Mouse (Mus musculus) embryonic facial prominence, embryonic 13.5 days (tissue): Measurements from ENCODE around the gene Slc43a1. TPM values are rescaled to one million over a fixed set of nuclear protein-coding genes. Genes with fewer than 3 reads are reported as not detected.
A peak's percentile ranks its signal among the peaks of the same experiment; 100 is the strongest.

ENCODE experiments used
- ATAC-seq: fragments of 200-750 bp; cut with Nextera tagmentation; 2 replicates; pipeline ENCODE4 v1.8.0; 2017; ENCODE audit warnings: low read depth; ENCODE audit not compliant: insufficient number of reproducible peaks, insufficient read depth, low FRiP score, low TSS enrichment
- H3K27ac ChIP-seq: fragments of 300-500 bp; sonication (generic); 2 replicates; pipeline ENCODE4 v1.5.1; 2015; ENCODE audit warnings: moderate library complexity, mild to moderate bottlenecking, inconsistent platforms
- H3K27me3 ChIP-seq: fragments of 300-500 bp; sonication (generic); 2 replicates; pipeline ENCODE4 v1.6.1; 2015; ENCODE audit warnings: mild to moderate bottlenecking, inconsistent platforms
- H3K36me3 ChIP-seq: fragments of 300-500 bp; sonication (generic); 2 replicates; pipeline ENCODE4 v1.6.1; 2015; ENCODE audit warnings: mild to moderate bottlenecking, inconsistent platforms
- H3K4me1 ChIP-seq: fragments of 300-500 bp; sonication (generic); 2 replicates; pipeline ENCODE4 v1.6.1; 2015; ENCODE audit warnings: inconsistent platforms
- H3K4me2 ChIP-seq: fragments of 300-500 bp; sonication (generic); 2 replicates; pipeline ENCODE4 v1.6.1; 2015; ENCODE audit warnings: moderate library complexity, mild to moderate bottlenecking, inconsistent platforms
- H3K4me3 ChIP-seq: fragments of 300-500 bp; sonication (generic); 2 replicates; pipeline ENCODE4 v1.5.1; 2015; ENCODE audit warnings: mild to moderate bottlenecking, inconsistent platforms
- H3K9ac ChIP-seq: fragments of 300-500 bp; sonication (generic); 2 replicates; pipeline ENCODE4 v1.6.1; 2015; ENCODE audit warnings: mild to moderate bottlenecking, inconsistent platforms
- H3K9me3 ChIP-seq: fragments of 300-500 bp; sonication (generic); 2 replicates; pipeline ENCODE4 v1.6.1; 2016; ENCODE audit warnings: inconsistent platforms
- WGBS: fragments of 180-500 bp; shearing (Covaris S2); methylation state at CpG from one replicate; pipeline ENCODE4 v1.1.7; 2015; ENCODE audit warnings: mixed read lengths; 5-methylcytosine and 5-hydroxymethylcytosine counted together
- polyA plus RNA-seq: library from polyadenylated mRNA; unstranded; fragments of >200 nt; fragmentation: Nextera tagmentation; extraction: Ambion mirVana; gene quantifications from 2 replicates; pipeline ENCODE4 v1.2.1, GENCODE M21; 2015

Gene Slc43a1
- polyA plus RNA-seq, 1 experiment from 2014 or later: 16.5 TPM

DNA sequence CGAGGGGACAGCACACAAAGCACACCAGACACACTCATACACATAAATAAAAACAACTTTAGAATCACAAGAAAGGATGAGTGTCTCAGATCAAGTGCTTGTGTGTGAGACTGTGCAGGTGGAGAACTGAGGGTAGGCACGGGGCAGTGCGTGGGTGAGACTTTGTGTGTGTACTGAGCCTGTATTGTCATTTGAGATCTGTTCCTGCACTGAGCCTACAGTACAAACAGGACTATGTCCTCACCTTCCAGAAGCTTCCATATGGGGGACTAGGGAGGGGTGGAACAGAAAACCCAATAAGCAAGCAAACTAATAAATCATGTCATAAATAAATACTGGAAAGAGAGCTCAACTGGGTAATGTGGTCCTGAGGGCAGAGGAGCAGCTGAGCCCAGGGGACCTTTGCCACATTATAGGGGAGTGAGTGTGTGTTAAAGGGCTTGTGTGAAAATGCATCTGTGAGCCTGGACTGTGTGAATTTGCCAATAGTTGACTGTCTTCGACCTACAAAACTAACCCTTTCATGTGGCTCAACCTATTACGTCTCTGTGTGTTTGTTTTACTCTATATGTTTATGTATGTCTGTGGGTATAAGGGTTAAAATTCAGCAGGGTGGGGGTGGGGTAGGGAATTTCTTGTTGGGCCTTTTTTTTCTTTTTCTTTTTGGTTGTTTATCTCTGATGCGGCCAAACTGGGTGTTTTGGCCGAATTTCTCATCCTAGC, 11.9 kb downstream of the Slc43a1 start:
- ATAC-seq: no peak
- no peaks in the 10 kb centered on the region for H3K9me3 ChIP-seq
- 63% methylated on average over 7 of the region's 7 CpGs for WGBS
- H3K27me3 ChIP-seq: no peaks in the 10 kb centered on the region
- H3K9ac ChIP-seq: peak overlapping the region; percentile 36; the same call in 1 of the 2 replicates
- H3K36me3 ChIP-seq: peaks cover 43% of the 10 kb centered on the region
- H3K4me3 ChIP-seq: no peak overlapping the region
- H3K27ac ChIP-seq: no peak overlapping the region
- peak overlapping the region; percentile 37 for H3K4me2 ChIP-seq
- H3K4me1 ChIP-seq: peaks cover 10% of the 10 kb centered on the region; the same call in 1 of the 2 replicates

DNA sequence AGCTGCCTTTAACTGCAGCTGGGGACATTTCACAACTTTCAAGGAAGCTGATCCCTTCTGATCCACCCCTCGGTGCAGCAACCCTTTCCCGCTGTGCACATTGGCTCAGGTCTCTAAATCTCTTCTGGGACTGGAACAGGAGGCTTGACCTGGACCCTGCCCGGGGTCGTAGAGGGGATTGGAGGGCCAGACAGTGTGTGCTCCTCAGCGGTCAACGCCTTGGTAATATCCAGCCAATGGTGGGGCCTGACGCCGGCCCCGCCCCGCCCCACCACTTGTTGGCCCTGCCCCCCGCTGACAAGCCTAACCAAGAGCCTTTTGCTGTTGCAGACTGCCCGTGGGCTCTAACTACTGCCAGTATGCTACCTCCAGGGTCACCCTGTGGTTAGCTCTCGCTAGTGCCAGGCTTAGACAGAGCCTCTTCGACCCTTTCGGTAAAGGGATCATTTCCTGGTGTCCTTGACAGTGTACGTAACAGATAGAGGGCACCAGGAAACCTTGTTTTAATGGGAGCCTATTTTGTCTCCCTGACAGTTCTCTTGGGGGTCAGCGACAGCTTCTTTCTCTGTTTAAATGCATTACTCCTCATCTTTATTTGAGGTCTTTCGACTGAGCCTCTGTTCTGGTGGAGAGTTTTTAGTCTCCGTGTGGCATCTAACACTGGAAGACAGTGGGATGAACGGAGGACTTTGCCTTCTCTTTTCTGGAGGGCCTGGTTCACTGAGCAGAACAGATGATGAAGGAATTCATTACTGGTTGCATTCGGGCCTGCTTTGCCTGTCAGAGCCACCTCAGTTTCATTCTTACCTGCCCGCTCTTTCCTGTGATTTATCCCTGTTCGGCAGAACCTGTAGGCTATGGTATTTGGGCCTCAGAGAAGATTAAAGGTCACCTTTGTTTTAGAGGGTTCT, 12.7 kb downstream of the Slc43a1 start:
- H3K36me3 ChIP-seq: peaks cover 44% of the 10 kb centered on the region
- peak overlapping the region; percentile 37 for H3K4me2 ChIP-seq
- peak overlapping the region; percentile 36; the same call in 1 of the 2 replicates for H3K9ac ChIP-seq
- H3K27ac ChIP-seq: no peak overlapping the region
- H3K27me3 ChIP-seq: no peaks in the 10 kb centered on the region
- no peak for ATAC-seq
- 34% methylated on average over 23 of the region's 23 CpGs for WGBS
- peaks cover 9% of the 10 kb centered on the region; the same call in 1 of the 2 replicates for H3K4me1 ChIP-seq
- no peak overlapping the region for H3K4me3 ChIP-seq
- no peaks in the 10 kb centered on the region for H3K9me3 ChIP-seq

DNA sequence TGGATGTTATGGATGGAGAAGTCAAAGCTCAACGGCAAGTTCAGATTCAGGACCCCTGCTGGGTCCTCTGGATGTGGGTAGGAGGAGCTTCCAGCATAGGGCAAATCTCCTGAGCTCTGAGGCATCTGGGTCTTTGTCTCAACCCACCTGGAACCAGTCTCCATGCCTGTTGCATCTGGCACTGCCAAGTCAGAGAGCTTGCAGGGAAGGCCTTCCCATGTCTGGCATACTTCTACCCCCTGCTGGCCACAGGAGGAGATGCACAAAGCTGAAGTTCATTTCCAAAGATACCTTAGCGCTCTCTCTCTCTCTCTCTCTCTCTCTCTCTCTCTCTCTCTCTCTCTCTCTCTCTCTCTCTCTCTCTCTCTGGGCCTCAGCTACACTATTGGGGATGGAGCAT, 17.1 kb downstream of the Slc43a1 start:
- 60% methylated on average over 2 of the region's 2 CpGs for WGBS
- Histone ChIP-seq H3K4me3 (no peak overlapping the region), H3K9ac (no peak overlapping the region), H3K9me3 (no peaks in the 10 kb centered on the region), H3K27me3 (no peaks in the 10 kb centered on the region), H3K4me1 (peaks cover 9% of the 10 kb centered on the region; the same call in 1 of the 2 replicates), H3K36me3 (peaks cover 62% of the 10 kb centered on the region), H3K27ac (no peak overlapping the region), H3K4me2 (no peak overlapping the region)
- ATAC-seq: 0 out of 2 replicates have a peak, but pooled peaks have one; percentile 57

DNA sequence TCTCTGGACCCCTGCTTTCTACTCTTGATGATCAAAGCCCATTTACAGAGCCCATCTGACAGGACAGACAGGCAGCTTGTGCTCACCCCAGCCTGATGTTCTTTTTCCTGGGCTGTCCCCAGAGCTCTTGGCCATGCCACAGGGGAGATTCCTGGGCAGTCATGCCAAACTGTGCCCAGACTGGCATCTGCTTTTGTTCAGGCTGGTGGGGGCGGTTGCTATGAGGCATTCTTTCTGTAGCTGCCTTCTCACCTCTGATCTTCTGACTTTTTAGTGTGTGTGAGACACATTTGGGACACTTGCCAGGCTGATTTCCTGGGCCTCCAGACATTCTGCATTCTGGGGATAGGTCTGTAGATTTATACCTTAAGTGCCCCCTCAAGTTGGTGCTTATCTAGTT, 19.9 kb downstream of the Slc43a1 start:
- ATAC-seq: no peak

DNA sequence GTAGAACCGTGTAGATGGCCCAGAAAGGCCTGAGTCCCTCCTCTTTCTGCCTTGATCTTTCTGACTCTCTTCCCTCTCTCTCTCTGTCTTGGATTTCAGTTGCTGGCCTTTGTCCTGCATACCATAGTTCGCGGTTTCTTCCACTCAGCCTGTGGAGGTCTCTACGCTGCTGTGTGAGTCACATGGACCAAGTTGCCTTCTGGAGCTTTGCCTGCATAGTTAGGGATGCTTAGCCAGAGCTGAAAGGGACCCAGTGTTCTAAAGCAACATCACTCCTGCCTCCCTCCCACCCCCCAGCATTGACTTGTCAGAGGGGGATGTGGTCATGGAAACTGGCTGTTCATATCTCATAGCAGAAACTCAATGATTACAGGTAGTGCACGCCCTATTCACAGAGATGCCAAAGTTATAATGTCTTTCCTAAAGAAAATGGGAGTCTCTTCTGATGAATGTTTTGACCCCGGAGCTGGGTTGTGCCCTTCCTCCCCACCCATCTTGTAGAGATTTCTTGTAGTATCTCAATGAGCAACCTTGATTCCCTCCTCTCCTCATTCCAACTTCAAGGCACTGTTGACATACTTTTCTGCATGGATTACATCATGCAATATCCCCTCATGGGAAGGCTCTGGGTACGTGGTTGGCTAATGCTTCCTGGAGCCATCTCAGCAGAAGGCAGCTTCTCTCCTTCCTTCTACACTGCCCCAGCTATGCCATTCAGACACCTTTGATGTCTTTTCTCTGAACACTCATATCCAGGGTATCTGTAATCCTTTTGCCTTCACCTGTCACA, 21.5 kb downstream of the Slc43a1 start:
- peaks cover 65% of the 10 kb centered on the region for H3K36me3 ChIP-seq
- H3K27ac ChIP-seq: no peak overlapping the region
- H3K9ac ChIP-seq: no peak overlapping the region
- no peak for ATAC-seq
- WGBS: 90% methylated on average over 7 of the region's 7 CpGs
- no peaks in the 10 kb centered on the region for H3K9me3 ChIP-seq
- peaks cover 5% of the 10 kb centered on the region; the same call in 1 of the 2 replicates for H3K27me3 ChIP-seq
- H3K4me1 ChIP-seq: 0 out of 2 replicates have a peak, but pooled peaks cover 1% of the 10 kb centered on the region
- no peak overlapping the region for H3K4me3 ChIP-seq
- no peak overlapping the region for H3K4me2 ChIP-seq

More for the DNA sequence above, 19.9 kb downstream of the Slc43a1 start:
- H3K27ac ChIP-seq: no peak overlapping the region
- no peaks in the 10 kb centered on the region for H3K9me3 ChIP-seq
- WGBS: 96% methylated on average over 1 of the region's 1 CpGs
- H3K4me3 ChIP-seq: no peak overlapping the region
- H3K9ac ChIP-seq: no peak overlapping the region
- H3K27me3 ChIP-seq: no peaks in the 10 kb centered on the region
- 0 out of 2 replicates have a peak, but pooled peaks cover 2% of the 10 kb centered on the region for H3K4me1 ChIP-seq
- H3K36me3 ChIP-seq: peaks cover 80% of the 10 kb centered on the region
- H3K4me2 ChIP-seq: no peak overlapping the region

DNA sequence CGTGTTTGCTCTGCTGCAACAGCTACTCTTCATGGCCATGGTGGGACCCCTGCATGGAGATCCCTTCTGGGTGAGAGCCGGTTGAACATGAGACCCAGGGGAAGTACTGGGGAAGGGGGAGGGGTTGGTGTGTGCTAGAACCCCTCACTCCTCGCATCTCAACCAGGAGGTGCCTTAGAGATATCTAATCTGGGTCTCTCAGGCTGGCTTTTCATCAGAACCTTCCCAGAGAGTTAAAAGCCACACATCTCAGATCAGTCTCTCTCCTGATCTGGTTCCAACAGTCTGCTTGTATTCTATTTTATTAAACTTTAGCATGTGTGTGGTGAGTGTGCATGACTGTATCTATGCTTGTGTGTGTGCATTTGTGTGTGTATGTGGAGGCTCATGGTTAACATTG, 22.8 kb downstream of the Slc43a1 start:
- WGBS: 88% methylated on average over 3 of the region's 3 CpGs
- H3K36me3 ChIP-seq: peaks cover 62% of the 10 kb centered on the region
- peaks cover 10% of the 10 kb centered on the region for H3K4me1 ChIP-seq
- H3K4me2 ChIP-seq: no peak overlapping the region
- no peak for ATAC-seq
- H3K9ac ChIP-seq: no peak overlapping the region
- peaks cover 18% of the 10 kb centered on the region for H3K27me3 ChIP-seq
- H3K4me3 ChIP-seq: no peak overlapping the region
- H3K9me3 ChIP-seq: no peaks in the 10 kb centered on the region
- no peak overlapping the region for H3K27ac ChIP-seq

DNA sequence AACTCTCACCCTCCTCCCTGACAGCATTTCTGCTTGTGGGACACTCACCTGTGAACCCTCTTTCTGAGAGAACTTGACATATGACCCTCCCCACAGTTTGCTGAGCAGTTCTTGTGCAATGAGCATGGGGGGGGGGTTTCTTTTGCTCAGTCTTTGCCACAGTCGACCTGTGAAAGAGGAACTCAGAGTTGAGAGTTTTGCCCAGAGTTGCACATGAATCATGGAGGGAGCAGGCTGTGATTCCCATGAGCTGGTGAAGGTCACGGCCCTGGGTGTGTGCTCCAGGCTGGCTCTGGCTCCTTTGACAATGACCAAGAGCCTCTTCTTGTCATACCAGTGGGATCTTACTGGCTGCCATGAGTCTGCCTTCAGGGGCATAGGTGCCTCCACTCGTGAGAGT, 23.6 kb downstream of the Slc43a1 start:
- H3K27ac ChIP-seq: no peak overlapping the region
- peaks cover 26% of the 10 kb centered on the region for H3K27me3 ChIP-seq
- H3K36me3 ChIP-seq: peaks cover 55% of the 10 kb centered on the region
- peaks cover 12% of the 10 kb centered on the region for H3K4me1 ChIP-seq
- no peaks in the 10 kb centered on the region for H3K9me3 ChIP-seq
- H3K4me3 ChIP-seq: no peak overlapping the region
- H3K4me2 ChIP-seq: no peak overlapping the region
- H3K9ac ChIP-seq: no peak overlapping the region
- no peak for ATAC-seq
- 83% methylated on average over 3 of the region's 3 CpGs for WGBS

DNA sequence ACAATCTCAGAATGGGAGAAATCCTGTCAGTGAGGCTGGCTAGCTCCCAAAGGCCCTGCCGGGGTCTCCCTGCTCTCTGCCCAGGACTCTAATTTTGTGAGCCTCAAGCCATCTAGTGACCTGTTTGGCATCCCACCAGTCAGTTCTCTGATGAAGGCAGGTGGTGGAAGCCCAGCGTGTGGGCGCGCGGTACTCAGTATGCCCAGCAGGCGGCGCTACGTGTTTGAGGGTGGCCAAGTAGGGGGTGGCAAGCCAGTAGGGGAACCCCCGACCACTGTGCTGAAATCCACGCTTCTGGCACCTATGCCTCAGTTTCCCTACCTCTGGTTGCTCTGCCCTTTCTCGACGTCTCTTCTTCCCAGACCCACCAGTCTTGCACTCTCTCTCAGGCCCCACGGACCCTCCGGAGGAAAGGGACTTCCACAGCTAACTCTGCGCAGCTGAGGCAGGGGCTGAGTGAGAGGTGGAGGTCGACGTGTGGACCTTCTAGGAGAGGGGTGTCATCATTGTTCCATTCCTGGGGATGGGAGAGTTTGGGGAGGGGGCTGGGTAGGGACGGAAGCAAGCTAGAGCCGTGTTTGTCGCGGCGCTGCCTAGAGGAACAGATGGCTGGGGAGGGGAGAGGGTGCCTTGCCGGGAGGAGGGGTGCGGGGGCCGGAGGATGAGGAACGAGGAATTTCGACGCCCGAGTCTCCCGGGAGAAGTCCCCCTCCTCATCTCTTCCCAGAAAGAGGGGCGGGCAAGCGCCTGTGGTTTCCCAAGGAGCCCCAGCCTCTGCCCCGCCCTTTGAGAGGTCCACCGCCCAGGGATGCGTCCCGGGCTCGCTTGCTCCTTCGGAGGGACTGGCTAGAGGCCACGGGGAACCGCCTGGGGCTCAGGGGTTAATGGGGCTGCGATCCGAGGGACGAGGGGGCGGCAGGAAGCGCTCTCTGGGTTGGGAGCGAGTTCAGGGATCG, 27.2 kb downstream of the Slc43a1 start:
- WGBS: 2% methylated on average over 47 of the region's 47 CpGs
- Histone ChIP-seq H3K4me2 (peak overlapping the region; percentile 76), H3K9me3 (no peaks in the 10 kb centered on the region), H3K4me1 (peaks cover 12% of the 10 kb centered on the region), H3K36me3 (peaks cover 25% of the 10 kb centered on the region), H3K4me3 (peak overlapping the region; percentile 41), H3K9ac (peak overlapping the region; percentile 64), H3K27me3 (peaks cover 63% of the 10 kb centered on the region), H3K27ac (no peak overlapping the region)
- no peak; the same call in 1 of the 2 replicates for ATAC-seq

DNA sequence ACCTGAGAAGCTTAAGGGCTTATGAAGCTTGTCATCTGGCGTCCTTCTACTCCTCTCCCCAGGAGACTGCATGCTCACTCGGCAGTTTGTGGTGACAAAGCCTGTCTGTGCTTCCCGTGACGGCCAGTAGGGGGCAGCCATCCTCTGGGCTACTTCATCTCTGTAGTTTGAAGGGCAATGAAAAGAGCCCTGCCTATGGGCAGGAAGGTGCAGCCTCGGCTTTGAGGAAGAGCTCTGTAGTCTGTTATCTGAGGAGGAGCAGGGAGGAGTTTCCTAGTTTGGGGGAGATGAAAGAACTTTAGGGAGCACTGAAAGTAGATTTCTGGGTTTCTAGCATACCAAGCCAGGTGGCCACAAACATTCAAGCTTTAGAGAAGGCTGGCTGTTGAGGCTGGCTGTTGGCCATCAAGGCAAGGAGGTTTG, 29.9 kb downstream of the Slc43a1 start:
- 7% methylated on average over 5 of the region's 5 CpGs for WGBS
- Histone ChIP-seq H3K4me1 (peaks cover 24% of the 10 kb centered on the region), H3K4me2 (no peak overlapping the region), H3K9me3 (no peaks in the 10 kb centered on the region), H3K4me3 (no peak overlapping the region), H3K27me3 (peaks cover 89% of the 10 kb centered on the region), H3K9ac (no peak overlapping the region), H3K36me3 (peaks cover under 1% of the 10 kb centered on the region; the same call in 1 of the 2 replicates), H3K27ac (no peak overlapping the region)
- ATAC-seq: no peak

DNA sequence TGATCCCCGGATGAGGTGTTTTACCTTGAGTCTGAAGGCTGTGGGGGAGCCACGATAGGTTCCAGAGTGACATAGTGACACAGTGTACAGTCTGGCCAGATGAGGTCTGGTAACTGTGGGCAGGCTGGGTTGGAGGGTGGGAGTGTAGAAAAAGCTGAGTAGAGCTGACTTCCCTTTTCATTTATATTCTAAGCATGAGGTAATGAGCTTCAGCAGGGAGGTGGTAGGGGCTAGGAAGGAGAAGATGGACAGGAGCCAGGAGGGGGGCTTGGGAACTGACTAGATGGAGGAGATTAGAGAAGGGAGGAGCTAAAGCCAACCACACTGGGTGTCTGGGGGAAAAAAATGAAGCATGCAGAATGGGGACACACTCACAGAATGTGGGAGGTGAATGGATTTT, 30.3 kb downstream of the Slc43a1 start:
- H3K36me3 ChIP-seq: no peaks in the 10 kb centered on the region
- no peak overlapping the region for H3K4me3 ChIP-seq
- H3K9ac ChIP-seq: no peak overlapping the region
- H3K4me1 ChIP-seq: peaks cover 24% of the 10 kb centered on the region
- H3K4me2 ChIP-seq: no peak overlapping the region
- no peak overlapping the region for H3K27ac ChIP-seq
- ATAC-seq: no peak
- 65% methylated on average over 2 of the region's 2 CpGs for WGBS
- H3K9me3 ChIP-seq: no peaks in the 10 kb centered on the region
- peaks cover 93% of the 10 kb centered on the region for H3K27me3 ChIP-seq
